Mouse (Mus musculus): ENCODE results near the gene Sirpb1c.
"Not testable (repeated sequence)": the region's sequence is repeated elsewhere in the genome, so short reads cannot be mapped to it uniquely, and the experiment has no call there.

Sirpb1c gene

DNA sequence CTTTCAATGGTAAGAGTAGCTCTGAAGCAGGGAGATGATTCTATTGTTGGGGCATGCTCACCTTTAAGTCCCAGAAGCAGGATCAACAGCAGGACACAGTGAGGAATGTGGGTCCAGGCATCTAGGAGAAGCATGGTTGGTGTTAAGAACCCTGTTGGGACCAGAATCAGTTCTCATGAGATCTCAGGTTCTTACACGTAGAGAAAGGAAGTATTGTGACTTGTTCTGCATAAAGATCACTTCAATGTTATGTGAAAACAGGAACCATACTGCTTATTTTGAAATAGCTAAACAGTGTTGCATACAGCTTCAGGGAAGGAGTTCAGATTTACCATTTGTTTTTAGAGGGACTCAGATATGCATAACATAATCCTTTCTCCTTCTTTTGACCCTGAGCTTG lies at the start of gene Sirpb1c:
Sirpb1c (minus strand) TSS at position 249 of the 400 bp plus-strand sequence.
- not testable (repeated sequence) for DNase-seq (ENCODE audit: low spot score)

DNA sequence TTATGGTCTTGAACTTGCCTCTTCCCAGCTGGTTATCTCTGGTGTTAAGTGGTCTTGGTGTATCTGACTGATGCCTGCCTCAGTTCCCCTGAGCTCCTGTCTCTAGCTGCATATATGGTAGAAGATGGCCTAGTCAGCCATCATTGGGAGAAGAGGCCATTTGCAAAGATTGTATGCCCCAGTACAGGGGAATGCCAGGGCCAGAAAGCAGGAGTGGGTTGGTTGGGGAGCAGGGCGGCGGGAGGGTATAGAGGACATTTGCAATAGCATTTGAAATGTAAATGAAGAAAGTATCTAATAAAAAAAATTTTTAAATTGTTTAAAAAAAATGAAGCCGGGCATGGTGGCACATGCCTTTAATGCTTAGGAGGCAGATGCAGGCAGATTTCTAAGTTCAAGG lies 38.1 kb upstream of the Sirpb1c start:
- no peak for DNase-seq (ENCODE audit: low spot score)

GRCm38 (mm10) chr3:15855773-15856172 lies 7.4 kb upstream of the Sirpb1c start:
- not testable (repeated sequence) for DNase-seq (ENCODE audit: low spot score)

DNA sequence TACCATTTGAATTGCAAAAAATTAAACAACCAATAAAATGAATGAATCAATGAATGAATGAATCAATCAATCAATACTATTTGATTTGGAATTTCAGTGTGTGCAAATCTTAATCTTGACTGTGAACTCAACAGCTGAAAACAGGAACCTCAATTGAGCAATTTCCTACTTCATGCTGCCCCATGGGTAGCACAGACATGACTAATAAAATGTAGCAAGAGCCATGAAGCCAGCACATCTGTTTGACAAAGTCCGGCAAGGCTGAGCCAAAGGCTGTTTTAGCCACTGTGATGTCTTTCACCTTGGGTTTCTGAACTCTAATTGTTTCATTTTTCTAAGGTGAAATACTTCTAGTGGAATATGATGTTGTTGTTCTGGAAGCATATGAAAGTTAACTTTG lies 1.6 kb upstream of the Sirpb1c start:
- DNase-seq (ENCODE audit: low spot score), result no peak

DNA sequence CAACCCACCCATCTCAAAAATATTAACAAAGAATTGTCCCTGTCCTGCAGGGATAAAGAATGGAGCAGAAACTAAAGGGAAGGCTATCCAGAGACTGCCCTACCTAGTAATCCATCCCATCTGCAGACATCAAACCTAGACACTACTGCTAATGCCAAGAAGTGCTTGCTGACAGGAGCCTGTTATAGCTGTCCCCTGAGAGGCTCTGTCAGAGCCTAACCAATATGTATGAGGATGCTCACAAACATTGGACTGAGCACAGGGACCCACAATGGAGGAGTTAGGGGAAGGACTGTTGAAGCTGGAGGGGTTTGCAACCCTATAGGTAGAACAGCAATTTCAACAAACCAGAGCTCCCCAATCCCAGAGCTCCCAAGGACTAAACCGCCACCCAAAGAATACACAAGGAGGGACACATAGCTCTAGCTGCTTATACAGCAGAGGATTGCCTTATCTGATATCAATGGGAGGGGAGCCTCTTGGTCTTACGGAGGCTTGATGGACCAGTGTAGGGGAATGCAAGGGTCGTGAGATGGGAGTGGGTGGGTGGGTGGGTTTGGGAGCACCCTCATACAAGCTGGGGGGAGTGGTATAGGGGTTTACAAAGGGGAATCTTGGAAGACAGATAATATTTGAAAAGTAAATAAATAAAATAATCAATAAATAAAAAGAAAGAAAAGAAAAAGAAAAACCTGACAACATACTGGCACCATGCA lies 838 bp downstream of the Sirpb1c start:
- DNase-seq (ENCODE audit: low spot score), result no peak

GRCm38 (mm10) chr3:15773642-15774041 lies 74.7 kb downstream of the Sirpb1c start:
- DNase-seq (ENCODE audit: low spot score), result not testable (repeated sequence)

All from urinary bladder, postnatal 25 days (tissue).